Mouse (Mus musculus): ENCODE data around the gene Eif3l.

- TF ChIP-seq CTCF (IDR thresholded peaks at IDR 0.05) (no peak), EP300 (IDR thresholded peaks at IDR 0.05; ENCODE audit: insufficient read depth, low read depth, low read length) (no peak)
Observed at GRCm38 (mm10) chr15:79041585-79041984, 33.4 kb upstream of the Eif3l start, which contains the start of gene Galr3.

Data from heart, adult 2 months (tissue).